Mouse (Mus musculus) adrenal gland, postnatal 25 days (tissue): ENCODE results near the gene Kcnab1. TPM values are rescaled to one million over a fixed set of nuclear protein-coding genes. Genes with fewer than 3 reads are reported as not detected.
A peak's percentile ranks its signal among the peaks of the same experiment; 100 is the strongest.

Source experiments
- DNase-seq: peaks from one replicate; pipeline ENCODE4 v3.0.0; 2021; ENCODE audit warnings: mixed read lengths
- total RNA-seq: library from RNA; stranded (reverse); gene quantifications from 2 replicates; pipeline ENCODE4 v1.2.3, GENCODE M21; 2021

The Kcnab1 gene
- total RNA-seq, 1 experiment from 2014 or later, result 1.2 TPM

DNA sequence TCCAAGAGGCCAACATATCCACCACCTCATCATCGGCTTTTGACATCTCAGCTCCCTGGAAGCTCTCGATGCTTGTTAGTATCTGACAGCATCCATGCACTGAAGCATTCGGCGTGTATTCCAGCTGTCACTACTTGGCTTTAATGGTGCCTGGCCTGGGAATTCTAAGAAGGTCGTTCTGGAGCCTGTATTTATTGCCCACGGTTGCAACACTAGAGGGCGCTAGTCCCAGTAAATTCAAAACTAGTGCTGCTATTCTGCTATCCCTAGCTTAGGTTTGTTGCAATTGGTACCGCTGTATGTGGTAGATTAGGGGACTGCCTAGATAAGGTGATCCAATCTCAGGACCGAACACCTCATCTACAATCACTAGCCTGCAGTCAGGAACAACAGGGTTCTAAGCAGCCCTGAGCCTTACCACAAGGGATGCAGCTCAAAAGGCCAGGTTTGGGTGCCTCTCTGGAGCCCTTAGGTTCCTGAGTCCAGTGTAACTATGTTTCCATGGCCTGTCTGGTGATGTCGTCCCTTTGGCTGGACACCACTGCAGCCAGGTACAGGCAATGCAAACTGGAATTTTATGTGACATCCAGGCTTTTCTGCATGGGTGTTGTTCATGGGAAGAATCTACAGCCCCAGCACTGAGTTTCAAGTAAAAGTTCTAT, 208.8 kb downstream of the Kcnab1 start:
- DNase-seq, result peak; percentile 48

DNA sequence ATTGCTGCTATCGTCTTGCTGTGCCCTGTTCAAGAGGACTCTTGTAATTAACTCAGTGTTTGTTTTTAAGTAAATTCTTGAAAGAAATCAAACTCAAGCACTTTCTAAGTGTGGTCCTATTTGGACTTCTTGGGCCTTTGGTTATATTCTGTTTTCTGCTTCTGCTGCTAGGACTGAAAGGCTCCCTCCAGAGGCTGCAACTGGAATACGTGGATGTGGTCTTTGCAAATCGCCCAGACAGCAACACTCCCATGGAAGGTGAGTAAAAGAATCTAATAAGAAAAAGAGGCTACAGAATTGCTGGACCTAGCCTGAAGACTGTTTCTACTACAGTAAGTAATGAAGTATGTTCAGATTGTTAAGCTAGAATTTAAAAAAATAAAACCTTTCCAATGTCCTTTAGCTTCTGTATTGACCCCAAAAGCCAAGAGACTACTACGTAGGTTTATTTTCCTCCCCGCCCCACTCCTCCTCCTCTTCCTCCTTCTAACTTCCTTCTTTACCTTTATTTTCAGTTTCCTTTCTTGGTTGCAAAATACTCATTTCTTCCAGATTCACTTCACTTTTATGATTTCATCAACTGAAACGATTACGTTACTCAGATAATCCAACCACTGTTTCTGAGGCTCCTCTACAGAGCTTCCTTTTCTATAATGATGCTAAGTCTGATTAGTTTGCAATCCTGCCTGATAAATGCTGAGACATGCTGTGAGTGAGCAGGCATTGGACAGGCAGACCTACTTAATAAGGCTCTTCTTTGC, 210.2 kb downstream of the Kcnab1 start:
- no peak for DNase-seq

DNA sequence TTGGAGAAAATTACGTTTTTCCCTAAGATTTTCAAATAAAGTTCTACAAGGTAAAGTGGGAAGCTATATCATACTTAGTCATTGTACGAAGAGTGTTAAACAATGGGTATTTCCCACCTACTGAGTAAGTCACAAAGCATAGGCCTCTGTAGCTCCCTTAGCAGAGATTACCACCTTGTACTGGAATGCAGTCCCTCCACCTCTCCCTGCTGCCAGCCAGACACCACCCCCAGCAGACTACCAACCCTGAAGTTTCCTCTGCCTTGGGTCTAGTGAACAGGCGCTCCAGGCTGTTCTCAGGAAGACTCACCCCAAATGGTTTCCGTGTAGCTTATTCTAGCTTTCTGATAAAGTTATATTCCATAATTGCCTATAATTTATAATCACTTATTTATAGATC, 211.8 kb downstream of the Kcnab1 start:
- DNase-seq, result no peak

DNA sequence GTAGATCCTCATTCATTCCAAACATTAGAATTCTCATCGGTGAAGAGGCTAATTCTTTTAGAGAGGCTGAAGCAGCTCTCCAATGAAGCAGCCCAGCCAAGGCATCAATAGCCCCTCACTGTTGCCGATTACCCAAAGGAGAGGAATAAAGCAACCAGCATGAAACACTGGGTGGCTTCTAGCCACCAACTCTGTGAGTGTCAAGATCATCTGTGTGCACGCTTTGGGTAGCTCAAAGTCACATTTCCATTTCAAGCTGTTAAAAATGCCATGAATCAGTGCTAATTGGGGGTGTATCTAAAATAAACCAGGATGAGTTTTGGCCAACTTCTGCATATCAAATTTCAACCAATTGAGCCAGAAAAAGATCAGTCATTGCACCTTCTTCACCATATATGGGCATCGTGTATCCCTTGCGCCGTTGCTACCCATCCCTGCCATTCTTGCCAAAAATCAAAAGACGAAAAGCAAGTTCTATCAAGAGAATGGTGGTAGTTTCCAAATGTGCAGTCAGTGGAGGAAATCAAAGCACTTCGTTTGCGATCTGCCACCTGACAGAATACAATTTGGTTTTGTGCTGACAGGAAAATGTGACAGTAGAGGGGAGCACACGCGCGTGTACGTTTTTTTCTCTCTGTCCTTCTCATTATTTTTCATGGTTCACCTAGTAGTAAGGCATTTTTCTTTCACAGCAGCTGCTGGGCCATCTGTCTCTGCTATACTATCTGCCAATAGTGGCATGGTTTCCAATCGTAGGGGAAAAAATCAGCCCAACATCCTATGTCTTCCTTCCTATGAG, 213.0 kb downstream of the Kcnab1 start:
- DNase-seq, result no peak

DNA sequence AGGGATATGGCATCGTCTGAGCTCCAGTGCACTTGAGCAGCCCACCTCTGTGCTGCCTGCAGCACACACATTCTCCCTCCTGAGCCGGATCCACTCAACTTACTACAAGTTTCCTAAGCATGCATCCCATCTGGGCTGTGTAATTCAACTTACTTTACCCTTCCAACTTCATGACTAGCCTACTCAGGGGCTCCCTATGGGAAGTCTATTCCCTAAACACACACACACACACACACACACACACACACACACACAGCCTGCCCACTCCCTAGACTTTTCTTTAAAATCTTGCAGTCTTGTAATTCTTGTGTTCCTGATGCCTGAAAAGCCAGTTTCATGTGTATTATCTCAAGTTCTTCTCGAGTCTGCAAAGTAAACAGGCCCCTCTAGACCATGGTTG, 216.1 kb downstream of the Kcnab1 start:
- no peak for DNase-seq

DNA sequence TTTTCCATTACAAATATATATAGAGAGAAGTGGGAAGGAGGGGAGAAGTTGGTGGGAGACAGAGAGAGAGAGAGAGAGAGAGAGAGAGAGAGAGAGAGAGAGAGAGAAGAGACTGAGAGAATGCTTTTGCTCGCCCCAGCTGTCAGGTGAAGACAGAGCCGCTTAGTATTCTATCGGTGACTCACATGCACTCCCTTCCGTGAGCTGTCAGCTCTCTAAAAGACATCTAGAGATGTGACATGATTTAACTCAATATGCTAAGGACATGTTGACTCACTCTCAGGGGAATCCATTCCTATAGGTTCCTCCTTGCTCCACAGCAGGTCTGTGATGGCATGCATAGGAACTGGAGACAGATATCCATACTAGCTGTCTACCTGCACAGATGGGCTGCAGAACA, 219.6 kb downstream of the Kcnab1 start:
- no peak for DNase-seq

DNA sequence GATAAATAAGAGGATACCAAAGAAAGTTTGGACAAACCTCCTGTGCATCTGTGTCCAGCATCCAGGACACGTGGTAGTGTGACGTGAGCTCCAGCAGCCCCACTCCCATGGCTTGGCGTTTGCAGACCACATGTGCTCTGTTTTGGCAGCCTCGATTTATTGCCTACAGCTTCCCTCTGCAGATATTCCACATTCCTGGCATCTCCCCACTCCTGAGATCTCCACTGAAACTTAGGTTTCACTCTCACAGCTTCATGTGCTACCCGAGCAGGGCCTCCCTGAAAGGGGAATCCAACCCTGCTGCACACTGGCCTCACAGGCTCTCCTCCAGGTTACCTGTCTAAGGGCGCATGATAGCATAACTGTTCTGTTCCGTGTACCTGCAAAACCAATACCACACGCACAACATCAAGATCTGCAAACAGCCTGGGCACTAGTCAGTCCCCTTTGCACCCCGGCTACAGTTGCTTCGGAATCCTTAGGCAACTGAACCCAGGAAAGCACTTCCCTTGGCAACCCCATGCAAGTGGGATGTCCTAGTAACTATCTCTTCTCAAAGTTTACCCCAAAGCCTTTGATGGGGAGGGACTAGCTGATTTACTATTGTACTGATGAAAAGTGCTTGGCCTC, 228.8 kb downstream of the Kcnab1 start:
- no peak for DNase-seq

DNA sequence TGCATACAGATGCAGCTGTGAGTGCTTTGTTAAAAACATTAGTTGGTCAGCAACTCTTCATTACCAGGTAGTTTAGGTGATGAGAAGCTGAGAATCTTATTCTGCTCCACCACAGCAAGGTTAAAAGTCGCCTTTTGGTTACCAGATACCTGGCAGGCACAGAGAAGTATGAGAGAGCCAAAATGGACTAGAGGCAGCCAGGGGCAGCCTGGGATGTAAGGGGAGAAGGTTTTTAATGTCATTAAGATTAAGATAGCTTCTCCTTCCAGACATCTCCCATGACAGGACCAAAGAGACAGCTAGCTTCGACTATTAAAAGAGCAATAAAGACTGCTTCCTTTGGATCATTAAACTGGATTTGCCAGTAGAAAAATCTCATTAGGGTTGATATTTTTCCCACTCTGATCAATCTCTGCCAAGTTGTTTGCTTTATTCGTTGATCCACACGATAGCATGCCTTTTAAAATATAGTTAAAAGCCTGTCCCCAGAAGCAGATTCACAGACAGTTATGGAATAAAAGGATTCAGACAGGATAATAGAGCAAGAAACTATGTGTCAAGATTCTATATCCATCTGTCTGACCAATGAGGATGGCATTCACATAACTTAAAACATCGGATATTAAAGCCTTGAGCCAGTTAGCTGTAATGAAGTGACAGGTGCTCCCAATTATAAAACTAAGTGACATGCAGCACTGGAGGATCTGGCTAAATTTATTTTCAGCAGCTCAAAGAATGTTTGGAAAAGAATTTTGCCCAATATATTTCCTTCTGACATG, 231.2 kb downstream of the Kcnab1 start:
- DNase-seq, result no peak

DNA sequence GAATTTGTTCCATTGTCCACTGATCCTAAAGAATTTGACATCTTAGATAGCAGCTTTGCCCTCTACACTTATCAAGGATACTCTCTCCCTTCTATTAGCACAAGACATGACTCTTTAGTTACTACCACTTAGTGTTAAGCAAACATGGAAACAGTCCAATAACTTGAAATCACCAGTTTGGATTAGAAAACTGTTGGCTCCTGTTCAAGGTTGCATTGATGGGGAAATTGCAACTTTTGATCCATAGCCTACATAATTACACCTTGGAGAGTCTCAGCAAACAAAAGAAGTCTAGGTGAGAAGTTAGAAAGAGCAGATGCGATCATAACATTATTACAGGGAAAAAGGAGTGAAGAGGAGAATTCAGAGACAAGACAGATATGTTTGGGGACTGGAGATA, 237.0 kb downstream of the Kcnab1 start:
- DNase-seq, result no peak

DNA sequence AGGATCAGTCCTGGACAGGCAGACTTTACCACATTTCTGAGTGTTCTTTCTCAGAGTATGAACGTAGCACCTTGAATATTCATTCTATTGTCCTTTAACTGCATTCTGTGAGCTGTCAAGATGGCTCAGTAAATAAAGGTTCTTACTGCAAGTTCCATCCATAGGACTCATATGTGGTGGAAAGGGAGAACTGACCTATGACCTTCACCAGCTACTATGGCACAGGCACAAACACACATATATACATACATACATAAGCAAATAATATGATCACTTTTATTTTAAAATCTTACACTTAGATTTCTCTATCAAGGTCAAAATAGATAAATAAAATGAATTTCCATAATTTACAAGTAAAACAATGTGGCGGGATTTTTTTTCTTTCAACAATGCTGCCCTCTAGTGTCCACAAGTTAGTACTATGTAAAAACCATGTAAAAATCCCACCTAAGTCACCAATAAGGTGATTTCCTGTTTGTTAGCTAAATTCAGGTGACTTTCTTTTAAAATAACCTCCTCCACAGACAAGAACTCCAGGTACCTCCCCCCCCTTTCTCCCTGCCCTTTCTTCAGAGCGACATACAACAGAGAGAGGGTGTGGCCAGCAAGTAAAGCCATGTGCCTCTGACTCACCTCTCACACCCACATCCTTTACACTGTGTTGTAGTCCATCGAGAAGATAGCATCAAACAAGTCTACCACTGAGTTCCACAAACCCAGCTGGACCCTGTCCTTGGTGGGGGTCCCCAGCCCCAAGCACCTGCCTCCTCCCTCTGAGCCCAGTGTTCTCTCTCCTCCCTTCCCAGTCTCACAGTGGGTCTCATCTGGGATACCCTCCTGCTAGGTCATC, 243.3 kb downstream of the Kcnab1 start:
- no peak for DNase-seq

DNA sequence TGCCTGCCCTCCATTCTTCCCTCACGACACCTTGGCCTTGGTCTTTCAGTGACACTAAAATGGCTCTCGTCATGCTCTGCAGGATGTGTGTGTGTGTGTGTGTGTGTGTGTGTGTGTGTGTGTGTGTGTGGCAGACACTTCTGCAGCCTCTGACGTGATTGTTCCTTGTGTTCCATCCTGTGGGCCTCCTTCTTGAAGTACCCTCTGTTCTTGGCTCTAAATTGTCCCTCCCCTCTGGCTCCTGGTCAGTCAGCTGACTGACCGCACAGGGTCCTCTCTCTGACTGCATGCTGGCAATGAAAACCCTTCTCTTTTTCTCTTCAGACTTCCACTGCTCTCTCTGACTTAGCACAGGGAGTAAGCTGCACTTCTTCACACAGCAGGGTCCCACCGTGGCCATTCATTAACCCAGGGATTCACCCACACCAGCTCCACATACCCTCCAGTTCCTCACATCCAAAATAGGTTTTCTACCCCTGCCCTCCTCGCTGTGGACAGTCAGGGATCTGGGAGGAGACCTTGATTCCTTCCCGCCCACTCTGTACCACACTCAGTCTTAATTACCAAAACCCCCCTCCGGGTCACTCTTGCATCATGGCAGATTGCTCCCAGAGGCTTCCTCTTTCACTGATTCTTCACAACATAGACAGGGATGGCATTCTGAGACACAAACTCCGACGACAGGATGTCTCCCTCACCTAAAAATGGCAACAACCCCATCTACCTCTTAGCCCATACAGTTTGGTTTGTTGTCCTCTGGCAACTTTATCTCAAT, 244.3 kb downstream of the Kcnab1 start:
- DNase-seq, result no peak

DNA sequence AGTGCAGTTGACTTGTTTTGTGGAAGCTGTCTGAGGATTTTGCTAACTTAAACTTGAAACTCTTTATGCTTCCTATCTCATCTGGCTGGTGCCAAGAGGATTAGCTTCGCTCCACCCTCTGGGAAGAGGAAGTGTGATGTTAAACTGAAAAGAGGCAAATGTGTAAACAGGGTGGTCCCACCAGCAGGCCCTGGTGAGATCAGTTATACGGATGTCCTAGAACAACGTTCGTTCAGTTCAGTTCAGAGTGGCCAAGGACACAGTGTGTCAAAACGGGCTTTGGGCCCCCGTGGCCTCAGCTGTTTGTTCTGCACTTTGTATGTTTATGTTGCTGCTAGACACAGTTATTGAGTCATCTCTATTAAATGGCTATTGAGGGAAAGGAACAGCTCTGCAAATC, 246.3 kb downstream of the Kcnab1 start:
- no peak for DNase-seq

DNA sequence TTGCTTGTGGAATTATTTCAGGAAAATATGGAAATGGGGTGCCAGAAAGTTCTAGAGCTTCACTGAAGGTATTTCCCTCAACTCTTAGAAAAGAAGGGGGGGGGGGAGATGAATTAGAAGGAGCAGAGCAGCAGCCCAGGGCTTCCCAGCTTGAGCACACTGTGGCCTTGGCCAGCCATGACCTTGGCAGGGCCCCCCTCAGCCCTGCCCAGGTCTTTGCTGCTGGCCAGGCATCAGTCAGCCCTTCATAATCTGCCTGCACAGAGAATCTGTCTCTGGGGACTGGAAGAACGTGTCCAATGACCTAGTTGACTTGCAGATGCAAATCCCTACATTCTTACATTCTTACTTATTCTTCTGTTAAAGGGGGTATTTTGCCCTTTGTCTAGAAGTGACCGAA, 249.1 kb downstream of the Kcnab1 start:
- DNase-seq, result no peak

DNA sequence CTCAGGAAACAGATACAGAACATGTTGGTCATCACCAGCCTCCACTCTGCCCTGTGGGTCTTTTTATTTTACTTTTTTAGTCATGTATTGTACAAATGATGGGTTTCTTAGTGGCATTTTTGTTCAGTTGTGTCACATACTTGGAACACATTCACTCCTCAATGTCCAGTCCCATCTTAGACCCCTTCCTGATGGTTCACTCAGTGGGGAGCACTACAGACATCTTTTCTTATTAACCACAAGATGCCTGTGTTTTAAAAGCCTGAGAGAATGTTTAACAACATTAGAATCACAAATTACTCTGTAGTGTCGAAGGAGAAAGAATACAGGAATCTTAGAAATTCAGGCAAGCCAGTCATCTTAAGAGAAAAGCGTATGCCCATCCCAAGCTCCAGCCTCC, 249.7 kb downstream of the Kcnab1 start:
- DNase-seq, result no peak

DNA sequence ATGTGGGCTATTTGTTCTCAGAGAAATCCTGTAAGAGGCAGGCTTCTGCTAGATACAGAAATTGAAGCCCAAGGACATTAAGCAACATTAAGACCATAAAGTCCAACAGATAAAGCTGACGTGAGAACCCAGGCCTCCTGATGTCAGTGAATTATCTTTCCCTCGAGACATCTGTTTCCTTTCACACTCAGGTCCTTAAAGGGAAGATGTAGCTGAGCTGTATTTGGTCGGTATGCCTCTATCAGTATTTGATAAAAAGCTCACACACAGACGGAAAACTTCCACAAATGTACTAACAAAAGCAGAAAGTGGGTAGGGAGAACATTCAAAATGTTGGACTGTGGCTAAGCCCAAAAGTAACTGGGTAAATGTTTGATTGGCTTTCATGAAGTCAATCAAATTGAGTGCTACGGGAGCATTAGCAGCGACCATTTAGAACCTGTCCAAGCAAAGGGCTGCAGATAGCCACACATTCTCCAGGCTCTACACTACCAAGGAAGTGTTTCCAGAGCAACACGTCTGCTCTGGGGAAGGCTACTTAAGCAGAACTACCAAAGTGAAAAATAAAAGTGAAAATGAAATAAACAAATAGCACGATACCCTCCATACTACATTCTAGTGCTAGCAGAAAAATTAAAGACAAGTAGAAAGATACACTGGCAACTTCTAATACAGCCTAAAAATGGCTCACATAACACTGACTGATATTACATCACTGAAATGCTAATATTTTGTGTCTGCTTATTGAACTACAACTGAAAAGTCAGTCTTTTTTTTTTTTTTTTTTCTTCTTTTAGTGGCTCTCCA, 251.2 kb downstream of the Kcnab1 start:
- DNase-seq, result no peak

DNA sequence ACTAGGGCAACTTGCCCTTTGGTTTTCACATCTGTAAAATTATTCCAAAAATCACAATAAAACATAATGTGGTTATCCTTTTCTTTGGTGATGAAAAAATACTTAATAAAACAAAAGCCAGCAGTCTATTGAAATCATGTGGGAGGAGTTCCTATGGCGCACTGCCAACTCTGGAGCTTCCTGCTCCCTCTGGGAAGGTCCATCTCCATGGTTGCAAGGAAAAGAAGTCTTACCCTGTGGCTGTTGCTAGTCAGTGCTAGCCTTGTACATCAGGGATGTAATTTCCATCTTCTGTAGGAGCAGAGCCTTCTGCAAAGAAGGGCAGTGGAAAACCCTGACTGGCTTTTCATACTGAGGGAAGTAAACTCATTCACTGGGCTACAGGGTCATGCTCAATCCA, 254.3 kb downstream of the Kcnab1 start:
- peak; percentile 46 for DNase-seq

DNA sequence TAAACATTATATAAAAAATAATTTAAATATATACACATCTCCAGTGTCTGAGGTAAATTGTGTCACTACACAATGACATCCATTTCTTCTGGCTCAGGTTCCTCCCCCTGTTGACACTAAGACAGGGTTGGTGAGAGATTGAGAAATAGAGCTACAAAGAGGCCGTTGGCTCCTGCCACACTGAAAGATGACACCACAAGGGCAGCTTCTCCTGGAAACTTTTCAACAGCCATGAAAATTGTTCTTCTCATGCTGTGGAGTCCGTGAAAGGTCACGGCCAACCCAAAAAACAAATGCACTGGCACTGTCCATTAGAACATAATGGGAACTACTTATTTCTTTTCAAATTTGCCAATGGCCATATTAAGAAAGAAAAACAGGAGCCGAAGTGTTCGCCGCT, 256.0 kb downstream of the Kcnab1 start:
- peak; percentile 24 for DNase-seq

DNA sequence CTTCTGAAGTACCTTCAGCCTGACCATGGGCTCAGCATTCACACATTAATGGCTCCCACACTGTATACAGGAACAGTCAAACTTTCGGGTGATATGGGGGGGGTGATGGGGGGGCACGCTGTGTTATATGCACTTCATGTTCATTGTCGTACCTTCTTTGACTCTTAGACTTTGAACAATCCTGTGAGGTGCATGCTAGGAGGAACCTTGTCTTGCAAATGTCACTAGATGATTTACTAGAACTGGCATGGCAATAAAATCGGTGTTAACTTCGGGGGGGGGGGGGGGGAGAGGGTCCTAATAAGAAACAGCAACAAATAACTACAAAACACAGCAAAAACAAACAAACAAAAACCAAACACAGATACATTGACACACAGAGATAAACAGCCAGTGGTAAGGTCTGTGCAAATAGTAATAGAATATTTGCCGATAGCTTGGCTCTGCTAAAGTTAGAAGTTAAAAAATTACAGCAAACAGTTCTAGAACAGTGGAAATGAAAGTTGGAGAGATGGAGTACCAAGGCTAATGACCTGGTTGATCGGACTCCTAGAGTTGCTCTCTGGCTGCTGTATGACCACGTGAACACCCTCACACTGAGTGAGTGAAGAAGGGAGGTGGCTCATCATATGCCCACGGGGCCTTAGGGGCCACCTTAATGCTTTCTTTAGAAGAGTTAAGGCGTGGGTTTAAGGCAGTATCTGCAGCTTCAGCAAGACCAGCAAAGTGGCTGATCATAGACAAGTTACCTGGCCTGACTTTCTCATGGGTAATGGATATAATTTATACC, 256.9 kb downstream of the Kcnab1 start:
- DNase-seq, result no peak
